Mouse (Mus musculus): ENCODE results near the gene Slc46a3.
"Not testable (repeated sequence)": the region's sequence is repeated elsewhere in the genome, so short reads cannot be mapped to it uniquely, and the experiment has no call there.

Slc46a3 gene

GRCm38 (mm10) chr5:147894455-147895076, at the start of gene Slc46a3:
Slc46a3 (minus strand) TSS chr5:147894815.
- ATAC-seq (ENCODE audit: low TSS enrichment) = peak; percentile 98

- no peak for ATAC-seq (ENCODE audit: low TSS enrichment)
Measured at GRCm38 (mm10) chr5:147939226-147939625, 44.6 kb upstream of the Slc46a3 start.

DNA sequence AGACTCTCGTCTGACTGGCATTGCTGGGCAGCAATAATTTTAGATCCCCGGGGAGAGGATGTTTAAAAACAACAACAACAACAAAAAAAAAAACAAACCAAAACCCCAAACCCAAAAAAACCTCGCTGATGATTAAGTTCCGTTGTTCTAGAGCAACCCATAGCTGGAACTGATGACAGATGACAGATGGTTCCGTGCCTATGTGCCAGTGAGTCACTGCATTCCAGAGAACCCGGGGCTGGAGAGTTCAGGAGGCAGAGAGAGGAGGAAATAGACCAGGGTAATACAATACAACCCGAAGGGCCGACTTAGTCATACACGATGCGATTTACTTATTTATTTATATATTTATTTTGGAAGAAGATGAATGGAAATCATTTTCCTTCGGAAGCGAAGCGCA, 40.5 kb upstream of the Slc46a3 start:
- ATAC-seq (ENCODE audit: low TSS enrichment) = no peak

DNA sequence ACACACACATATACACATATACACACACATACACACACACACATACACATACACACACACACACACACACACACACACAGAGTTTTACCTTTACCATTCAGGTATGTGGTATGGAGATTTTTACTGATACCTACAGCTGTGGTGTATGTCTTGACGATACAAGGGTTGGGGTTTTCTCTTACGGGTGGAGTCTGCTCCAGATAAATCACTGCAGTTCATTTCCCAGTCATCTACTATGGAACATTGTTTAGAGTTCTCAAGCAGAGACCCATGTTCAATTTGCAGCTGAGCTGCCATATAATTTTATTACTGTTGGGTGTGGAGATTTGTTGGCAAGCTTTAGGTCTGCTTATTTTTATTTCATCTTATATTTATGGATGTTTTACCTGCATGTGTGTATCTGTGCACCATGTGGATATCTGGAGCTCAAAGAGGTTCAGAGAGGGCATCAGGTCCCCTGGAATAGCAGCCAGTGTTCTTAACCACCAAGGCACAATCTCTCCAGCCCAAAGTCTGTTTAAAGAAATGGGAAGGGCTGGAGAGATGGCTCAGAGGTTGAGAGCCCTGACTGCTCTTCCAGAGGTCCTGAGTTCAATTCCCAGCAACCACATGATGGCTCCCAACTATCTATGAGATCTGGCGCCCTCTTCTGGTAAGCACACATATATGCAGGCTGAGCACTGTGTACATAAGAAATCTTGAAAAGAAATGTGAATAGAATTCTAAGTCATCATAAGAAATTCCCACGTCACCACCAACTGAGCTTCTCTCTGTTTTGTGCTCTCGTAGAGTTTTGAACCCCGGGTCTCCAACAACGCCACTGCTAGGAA, 34.3 kb upstream of the Slc46a3 start:
- no peak for ATAC-seq (ENCODE audit: low TSS enrichment)

GRCm38 (mm10) chr5:147925935-147926604, 31.5 kb upstream of the Slc46a3 start:
- ATAC-seq (ENCODE audit: low TSS enrichment) = no peak

- no peak for ATAC-seq (ENCODE audit: low TSS enrichment)
Measured at GRCm38 (mm10) chr5:147924621-147925020, 30.0 kb upstream of the Slc46a3 start.

DNA sequence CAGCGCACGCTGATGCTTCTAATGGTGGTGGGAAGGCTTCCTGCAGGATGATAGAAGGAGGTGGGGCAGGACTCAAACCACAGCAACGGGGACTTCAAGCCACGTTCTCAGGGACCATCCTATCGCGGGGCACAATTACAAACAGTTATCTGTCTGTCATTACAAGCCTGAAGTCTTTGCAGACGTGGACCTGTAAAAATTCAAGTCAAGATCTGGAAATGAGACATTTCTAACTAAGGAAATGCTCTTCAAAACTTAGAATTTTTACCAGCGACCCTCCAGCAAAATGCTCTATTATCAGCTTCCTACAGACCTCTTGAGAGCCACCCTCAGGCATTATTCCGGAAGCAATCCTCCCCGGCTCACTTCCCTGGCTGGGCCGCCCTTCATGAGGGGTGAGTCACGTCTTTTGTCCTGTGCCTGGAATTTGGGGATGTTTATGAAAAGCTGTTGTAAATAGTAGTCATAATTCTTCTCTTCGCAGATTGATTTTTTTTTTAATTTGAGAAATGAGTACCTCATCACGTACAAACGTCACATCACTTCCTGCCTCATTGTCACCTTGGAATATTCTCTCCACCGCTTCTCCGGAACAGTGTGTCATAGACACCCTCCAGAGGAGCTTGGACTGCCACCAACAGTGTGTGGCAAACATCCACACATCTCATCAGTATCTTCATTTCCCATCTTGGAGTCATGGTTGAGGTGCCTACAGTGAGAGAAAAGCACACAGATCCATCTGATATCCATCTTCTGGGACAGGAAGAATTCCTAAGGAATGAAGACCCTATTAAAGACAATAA, 23.6 kb upstream of the Slc46a3 start:
- peak; percentile 81 for ATAC-seq (ENCODE audit: low TSS enrichment)

DNA sequence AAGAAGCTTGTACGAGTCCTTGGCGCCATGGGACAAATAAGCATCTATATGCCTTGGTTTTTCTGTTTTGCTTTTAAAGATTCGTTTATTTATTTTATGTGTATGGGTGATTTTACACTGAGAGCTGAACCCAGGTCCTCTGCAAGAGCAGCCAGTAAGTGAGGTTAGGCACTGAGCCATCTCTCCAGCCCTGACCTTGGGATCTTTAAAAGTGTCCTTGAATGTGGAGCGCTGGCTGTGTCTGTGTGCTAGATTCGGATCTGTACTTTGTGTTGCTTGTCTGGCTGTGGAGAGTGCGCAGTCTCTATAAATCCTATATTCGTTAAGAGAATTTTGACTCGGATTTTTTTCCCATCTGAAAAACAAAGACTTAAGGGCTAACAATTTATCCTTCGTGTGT, 21.6 kb upstream of the Slc46a3 start:
- ATAC-seq (ENCODE audit: low TSS enrichment) = no peak

DNA sequence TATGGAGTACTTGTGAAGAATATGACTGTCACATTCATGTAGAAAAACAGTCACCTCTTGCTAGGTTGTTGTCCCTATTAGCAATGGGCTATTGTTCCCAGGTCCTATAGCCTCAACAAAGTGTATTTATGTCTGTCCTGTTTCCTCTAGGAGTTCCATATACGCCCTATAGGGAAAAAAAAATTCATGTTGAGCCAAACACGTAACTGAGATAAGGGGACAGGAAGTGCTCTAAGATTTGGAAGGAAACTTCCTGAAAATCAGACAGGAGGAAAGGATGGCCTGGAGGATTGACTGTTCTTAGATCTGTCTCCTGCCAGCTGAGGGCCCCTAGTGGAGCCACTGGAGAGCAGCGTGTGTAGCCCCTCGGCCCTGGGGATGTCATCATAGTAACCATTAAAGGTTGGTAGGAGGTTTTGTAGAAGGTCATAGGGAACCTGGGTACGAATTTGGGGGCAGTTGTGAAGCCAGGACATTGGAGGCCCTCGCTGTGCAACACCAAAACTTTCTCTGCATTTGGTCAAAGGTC, 20.5 kb upstream of the Slc46a3 start:
- no peak for ATAC-seq (ENCODE audit: low TSS enrichment)

DNA sequence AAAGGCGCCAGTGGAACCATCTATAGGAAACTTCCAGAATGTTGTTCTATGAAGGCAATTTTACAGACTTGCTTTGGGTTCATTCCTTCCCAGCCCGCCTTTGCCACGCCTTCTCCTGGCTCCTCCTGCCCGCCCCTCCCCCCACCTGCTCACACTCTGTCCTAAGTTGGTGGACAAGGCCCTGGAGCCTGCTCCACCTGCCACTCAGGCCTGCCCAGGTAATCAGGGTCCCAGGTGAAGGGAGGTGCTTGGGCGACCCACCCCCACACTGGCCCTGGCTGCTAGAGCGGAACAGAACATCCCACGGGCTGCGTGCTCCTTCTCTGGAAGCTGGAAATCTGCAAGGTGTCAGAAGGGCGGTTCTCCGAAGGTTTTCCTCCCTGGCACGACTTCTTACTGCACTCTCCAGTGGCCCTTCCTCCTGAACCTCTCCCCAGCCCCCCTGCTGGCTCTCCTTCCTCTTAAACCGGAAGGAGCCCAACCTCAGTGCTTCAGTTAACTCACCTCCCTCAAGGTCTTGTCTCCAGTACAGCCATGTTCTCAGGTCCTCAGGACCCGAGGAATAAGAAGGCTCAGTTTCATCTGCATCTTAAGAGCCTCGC, 18.7 kb upstream of the Slc46a3 start:
- ATAC-seq (ENCODE audit: low TSS enrichment) = no peak

DNA sequence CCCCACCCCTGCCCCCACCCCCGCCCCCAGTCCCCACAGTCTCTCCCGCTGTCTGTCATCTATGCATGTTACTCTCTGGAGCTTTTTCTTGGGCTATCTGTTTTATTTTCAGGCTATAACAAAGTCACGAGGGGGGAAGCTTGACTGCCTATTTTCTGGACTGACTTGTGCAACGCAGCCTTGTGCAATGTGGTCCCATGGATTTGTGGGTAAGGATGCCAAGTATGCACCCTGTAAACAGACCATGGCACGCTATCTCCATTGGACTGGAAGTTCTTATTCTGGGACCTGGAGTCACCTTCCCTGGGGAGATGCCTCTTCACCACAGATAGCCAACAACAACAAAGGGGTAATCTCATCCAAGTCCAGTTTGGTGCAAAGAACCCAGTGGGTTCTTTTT, 17.1 kb upstream of the Slc46a3 start:
- no peak for ATAC-seq (ENCODE audit: low TSS enrichment)

DNA sequence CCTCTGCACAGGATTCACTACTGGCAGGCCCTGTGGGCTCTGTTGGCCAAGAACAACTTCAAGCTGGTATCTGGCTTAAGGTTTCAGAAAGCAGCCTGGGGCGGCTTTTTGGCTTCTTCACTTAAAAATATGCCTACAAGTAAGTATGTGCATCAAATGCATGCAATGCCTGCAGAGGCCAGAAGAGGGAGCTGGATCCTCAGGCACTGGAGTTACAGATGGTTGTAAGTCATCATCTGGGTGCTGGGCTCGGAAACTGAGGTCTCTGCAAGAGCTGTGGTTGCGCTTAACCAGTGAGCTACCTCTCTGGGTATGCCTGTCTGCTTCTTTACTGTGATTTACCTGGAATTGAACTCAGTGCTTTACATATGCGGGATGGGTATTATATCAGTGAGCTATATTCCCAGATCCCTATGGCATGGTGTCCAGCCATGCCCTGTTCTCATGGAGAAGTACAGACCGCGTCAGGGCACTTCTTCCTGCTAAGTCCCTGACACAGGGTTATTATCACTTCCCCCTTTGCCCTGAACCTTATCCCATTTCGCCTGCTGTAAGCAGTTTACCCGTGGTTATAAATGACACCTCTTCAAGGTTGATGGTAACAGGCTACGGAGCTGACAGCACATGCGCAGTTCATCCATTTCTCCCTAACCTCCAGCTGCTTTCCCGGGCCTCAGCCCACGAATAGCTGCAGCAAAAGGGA, 16.3 kb upstream of the Slc46a3 start:
- no peak for ATAC-seq (ENCODE audit: low TSS enrichment)

DNA sequence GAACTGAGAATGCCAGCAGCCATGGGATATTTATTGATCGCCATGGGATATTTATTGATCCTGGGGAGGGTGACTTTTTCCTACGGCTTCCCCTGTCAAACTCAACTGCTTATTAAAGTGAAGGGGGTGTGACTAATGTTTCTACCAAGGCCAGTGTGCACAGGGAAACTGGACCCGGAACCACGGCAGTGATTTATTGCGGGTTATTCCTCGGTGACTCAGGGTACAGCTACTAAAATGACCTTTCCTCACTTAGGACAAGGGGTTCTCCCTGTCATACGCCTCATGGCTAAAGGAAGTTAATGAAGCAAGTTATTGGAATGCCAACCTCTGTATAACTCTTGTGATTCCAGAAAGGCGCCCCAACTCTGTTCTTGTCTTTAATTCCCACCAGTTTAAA, 13.2 kb upstream of the Slc46a3 start:
- no peak for ATAC-seq (ENCODE audit: low TSS enrichment)

- no peak for ATAC-seq (ENCODE audit: low TSS enrichment)
Measured at GRCm38 (mm10) chr5:147907144-147907543, 12.5 kb upstream of the Slc46a3 start.

GRCm38 (mm10) chr5:147903166-147903565, 8.6 kb upstream of the Slc46a3 start:
- no peak for ATAC-seq (ENCODE audit: low TSS enrichment)

DNA sequence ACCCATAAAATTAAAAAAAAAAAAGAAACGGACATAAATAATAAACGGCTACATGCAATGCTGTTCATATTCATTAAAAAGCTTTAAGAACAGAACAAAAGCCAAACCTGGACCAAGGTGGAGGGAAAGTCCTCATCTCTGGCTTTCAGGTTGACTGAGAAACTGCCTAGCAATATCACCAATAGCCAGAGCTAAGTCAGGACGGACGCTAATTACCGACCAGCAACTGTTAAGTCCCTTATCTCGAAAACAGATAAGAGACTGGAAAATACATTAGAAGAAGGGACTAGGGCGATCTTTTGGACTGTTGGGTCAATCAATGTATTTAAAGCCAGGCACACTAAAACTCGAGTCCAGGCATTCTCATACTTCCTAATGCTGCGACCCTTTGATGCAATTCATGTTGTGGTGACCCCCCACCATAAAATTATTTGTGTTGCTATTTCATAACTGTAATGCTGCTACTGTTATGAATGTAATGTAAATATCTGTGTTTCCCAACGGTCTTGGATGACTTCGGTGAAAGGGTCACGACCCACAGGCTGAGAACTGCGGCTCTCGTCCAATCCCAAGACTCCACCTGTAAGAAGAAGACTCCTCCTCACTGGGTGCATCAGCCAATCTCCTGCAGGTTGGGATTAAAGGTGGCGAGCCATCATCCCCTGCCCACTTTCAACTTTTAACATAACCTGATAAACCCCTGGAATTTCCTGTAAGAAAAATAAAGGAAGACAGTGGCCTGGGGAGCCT, 7.6 kb upstream of the Slc46a3 start:
- ATAC-seq (ENCODE audit: low TSS enrichment) = no peak

DNA sequence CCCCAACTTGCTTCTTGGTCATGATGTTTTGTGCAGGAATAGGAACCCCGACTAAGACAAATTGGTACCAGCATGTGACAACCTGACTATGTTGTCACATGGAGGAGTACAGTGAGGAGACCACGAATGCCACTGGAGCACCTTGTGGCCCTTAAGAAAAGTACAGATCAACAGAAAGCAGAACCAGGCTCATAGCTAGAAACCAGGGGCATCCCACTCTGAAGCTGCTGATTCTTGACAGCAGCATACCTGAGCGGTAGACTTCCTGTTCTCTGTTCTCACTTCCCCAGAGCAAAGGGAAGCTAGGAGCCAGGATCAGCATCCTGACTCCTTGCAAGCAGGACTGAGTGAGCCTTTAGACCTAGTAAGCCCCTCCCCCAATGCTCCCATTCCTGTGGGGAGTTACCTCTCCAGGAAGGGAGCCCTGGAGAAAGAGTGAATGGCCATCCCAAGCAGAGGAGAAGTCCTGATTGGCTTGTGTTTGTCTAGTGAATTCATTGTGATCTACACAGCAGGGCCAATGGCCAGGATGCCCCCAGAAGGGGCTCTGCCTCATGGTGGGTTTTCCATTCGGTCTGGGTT, 4.4 kb upstream of the Slc46a3 start:
- ATAC-seq (ENCODE audit: low TSS enrichment) = no peak

DNA sequence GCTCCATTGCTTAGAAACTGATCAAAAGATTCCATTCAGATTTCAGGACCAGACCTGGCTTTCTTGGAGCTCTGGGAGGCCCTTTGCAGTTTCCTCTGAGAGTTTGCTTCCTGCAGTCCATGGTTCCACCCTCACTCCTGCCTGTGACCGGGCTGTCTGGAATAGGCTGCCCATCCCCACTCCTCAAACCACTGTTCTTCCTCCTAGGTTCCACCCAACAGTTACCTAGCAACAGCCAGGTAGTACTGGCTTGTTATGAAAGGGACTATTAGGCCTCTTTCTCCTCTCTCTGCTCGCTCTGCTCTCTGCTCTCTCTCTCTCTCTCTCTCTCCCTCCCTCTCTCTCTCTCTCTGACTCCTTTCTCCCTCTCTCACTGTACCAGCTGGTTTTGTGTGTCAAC, 3.6 kb upstream of the Slc46a3 start:
- ATAC-seq (ENCODE audit: low TSS enrichment) = no peak

DNA sequence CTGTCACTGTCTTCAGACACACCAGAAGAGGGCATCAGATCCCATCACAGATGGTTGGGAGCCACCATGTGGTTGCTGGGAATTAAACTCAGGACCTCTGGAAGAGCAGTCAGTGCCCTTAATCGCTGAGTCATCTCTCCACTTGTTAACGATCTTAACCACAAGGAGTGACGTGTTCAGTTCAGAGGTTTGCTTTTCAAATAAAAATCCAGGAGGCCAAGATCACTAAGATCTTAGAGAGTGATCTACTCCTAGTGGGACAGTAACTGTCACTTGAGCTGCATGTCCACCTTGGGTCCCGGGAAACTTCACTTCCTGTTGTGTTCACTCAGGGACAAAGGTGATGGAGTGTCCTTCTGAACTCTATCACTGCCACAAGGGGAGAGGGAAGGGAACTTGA, 1.9 kb upstream of the Slc46a3 start:
- not testable (repeated sequence) for ATAC-seq (ENCODE audit: low TSS enrichment)
